Mouse (Mus musculus) retina, embryonic 14.5 days (tissue): Measurements from ENCODE around the gene Nudt12.

ENCODE experiments used
- DNase-seq: peaks from one replicate; pipeline ENCODE4 v3.0.0-alpha.2; 2015; ENCODE audit warnings: low spot score

Gene Nudt12

DNA sequence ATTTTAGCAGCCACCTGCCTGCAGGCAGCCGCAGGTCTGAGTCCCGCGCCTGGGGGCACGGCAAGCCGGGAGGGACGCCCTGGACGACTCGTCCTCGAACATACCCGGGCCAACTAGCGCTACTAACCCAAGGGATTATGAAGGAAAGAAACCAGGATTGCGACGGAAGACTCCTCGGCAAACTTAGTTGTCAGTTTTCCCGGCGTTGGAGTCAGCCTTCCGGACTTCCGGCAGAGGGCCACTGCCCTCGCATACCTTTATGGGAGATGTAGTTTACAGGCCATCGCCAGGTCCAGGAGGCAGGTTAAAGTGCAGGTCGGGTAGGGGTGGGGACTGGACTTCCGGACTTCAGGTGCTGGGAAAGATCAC, at the start of gene Nudt12:
Nudt12 (minus strand) TSS at position 282 of the 369 bp plus-strand sequence.
- DNase-seq: peak; percentile 71

DNA sequence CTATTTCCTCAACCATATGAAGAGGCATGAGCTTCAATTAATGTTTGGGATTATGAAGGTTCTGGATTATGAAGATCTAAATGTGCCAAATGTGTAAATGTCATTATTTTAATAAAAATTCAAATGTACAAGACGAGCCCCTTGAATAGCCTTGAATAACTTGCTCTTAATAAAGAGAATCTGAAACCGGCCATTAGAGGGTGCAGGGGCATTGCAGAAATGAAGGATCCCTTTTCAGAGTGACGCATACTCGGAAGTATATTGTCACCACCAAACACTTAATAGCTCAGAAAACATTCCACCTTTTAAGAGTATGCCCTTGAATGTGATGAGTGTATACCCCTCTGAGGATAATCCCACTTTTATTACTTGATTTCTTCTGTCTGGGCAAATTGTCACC, 40.1 kb upstream of the Nudt12 start:
- no peak for DNase-seq

DNA sequence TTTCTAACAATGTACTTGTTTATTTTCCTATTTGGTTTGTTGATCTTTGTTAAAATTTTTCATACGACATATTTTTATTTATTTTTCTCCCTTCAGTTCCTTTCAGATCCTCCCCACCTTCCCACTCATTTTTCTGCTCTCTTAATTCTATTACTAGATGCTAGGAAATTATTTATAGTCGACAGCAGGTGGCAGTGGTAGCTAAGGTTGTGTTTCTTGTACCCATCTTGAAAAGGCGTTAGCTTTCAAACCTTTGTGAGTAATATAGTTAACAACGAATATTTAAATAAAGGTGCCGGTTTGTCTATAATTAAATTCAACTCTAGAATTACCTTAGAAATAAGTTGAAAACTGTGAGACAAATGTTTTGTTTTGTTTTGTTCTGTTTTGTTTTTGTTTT, 26.6 kb upstream of the Nudt12 start:
- peak; percentile 58 for DNase-seq

DNA sequence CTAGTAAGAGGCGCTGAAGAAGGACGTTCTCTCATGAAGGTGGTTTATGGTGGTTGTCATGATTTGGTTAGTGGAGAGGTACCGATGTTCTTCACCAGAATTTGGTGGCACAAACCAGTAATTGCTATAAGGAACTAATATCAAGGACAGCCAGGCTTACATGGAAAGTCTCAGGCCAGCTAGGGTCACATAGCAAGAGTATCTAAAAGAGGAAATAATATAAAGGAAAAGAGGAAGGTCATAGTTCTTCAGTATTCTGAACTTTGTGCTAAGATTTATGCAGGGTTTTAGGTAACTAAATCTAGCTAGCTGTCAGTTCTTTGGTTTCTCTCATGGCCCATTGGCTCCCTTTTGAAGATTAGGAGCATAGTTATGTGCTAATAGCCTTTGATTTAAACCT, 20.3 kb upstream of the Nudt12 start:
- DNase-seq: no peak

DNA sequence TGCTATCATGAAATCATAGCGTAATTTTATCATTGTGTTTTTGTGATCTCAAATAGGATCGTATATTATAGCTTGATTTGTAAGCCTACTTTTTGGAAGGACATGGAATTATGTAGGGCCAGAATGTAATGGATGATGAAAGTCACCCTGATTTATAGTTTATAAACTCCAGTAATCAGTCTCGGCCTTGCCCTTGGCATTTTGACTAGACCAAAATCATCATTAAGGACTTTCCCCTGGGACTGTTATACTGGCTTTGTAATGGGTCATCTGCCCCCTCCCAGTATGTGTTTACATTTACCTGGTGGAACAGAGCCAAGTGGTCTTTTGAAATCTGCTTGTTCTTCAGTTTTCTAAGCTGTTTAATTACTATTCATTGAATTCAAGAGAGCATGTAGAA, 13.2 kb upstream of the Nudt12 start:
- DNase-seq: no peak

DNA sequence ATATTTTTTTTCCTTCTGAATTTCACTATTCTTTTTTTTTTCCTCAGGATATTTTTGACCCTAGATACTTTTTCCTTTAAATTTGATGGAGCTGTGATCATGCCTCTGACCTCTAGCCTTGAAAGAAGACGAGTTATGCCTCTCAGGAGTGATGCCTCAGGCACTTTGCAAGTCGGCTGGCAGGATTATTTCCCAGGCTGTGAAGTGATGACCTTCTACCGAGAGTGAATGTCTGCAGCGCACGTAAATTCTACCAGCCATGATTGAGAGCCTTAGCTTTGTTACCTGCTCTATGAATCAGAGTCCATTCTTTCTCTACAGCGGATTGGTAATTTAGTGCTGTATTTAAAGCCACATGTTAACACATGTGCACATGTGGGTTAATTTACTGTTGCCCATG, 11.3 kb upstream of the Nudt12 start:
- DNase-seq: peak; percentile 24

DNA sequence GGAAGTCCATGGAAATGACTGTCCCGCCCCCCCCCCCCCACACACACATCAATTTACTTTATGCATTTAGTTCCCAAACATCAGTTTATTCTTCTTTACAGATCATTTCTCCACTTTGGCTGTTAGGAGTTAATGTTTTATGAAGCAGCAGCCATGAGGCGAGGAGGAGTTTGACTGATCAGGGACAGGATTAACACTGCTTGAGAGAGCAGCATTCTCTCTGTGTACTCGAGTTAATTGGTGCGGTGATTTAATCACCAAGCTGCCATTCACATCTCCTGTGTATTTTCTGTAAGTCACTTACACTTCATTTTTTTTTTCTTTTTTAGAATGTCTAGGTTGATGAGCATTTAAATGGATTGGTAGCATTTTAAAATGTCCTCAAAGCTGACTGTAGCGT, 10.8 kb upstream of the Nudt12 start:
- peak; percentile 78 for DNase-seq

DNA sequence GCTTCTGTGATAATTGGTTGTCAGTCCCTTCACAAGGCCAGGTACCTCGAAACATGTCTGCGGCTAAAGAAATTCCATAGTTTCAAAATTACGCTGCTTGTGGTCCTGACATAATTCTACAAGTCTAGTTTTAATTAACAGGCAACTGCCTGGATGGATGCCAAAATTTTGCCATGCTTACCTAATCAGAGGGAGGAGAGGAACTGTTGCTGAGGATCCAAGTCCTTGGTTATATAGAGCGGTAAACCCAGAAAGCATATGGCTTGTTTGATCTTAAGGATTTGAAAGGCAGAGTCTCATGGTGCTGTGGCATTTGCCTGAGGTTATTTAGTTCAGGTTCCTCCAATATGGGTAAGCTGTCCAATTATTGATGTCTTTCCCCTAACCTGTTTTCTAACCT, 5.5 kb upstream of the Nudt12 start:
- no peak for DNase-seq

DNA sequence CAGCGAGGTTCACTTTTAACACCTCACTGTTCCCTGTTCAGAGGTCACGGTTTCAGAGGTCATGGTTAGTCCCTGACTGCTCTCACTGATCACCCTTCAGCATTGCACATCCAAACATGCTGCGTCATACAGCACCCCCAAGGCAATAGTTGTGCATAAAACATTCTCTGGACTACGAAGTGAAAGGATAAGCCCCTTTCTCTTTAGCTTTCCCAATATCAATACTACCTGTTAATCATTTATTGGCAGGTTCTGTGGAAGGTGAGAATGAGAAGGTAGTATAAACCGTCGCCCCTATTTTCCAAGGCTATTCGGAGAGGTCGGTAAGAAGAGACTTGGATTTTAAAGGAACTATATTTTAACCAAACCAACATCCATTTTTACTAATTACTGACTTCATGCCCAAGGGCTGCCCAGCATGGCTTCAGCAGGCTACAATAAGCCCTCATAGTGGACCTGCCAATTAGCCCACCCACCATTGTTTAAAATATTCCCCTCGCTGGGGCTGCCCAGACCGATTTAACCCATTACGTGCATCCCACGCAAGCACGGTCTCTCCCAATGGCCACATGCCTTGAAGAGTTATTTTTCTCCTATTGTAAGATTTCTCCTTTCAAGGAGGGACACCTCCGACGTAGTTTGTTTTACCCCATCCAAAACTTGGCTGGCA, 616 bp downstream of the Nudt12 start:
- peak; percentile 49 for DNase-seq

DNA sequence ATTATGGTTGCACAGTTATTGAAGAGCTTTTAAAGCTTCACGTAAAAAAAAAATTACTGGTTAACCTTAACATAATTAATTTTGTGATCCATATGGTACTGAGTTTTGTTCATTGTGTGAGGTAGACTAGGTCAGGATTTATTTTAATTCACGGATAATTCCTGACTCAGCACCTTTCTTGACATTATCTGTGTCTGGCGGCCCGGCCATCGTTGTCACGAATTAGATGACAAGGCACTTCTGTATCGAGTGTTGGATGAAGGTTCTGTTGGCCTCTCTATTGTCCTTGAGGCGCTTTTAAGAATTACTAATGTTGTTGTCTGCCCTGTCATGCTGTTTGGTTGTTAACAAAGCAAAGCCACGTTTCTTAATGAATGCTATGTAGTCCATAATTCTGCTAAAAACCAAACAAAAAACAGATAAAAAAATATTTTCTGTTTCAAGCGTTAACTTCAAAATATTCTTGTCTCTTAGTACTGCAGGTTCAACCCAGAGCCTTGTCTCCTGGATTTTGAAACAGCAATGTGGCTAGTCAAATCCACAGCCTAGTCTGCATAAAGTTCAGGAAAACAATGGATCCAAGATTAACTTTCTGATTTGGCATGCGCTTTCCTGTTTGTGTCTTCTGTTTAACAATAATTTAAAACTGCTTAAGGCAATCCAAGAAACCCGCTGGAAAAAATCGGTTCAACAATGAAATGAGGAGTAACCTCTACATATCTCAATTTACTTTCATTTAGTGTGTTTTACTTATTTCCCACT, 1.4 kb downstream of the Nudt12 start:
- DNase-seq: no peak

DNA sequence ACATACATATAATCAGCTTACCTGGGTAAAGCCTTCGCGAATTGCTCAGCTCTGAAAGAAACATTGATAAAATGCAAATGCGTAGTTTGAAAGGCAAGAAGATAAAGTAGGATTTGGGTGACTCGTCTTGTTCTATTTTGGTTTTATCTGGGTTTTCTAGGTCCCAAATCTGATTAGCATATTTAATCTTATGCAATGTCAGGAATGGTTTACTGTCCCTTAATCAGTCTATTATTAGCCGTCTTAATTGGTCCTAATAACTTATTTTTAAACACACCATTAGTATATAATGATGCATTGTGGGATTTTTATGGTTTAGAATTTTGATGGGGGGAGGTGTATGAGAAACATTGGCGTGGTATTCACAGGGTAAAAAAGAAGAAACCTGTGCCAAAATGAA, 21.9 kb downstream of the Nudt12 start, which contains the start of gene Pdzph1:
Pdzph1 (minus strand) TSS at position 101 of the 400 bp plus-strand sequence.
- DNase-seq: no peak

DNA sequence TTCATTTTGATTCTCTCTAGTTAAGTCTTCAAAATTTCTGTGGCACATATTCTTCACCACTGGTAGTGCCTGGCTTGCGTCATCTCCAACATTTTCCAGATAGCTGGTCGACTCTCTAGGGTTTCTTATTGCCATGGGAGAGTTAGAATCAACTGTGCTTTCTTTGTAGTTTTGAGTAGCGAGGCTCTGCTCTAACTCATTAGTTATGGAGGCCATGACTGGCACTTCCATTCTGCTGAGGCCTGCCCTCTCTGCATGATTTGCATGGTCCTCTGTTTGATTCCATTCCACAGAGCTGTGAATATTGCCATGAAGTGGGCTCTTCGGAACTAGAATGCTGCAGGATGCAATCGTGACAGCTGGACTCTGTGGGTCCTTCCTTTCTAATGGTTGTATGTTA, 39.9 kb downstream of the Nudt12 start:
- DNase-seq: no peak

DNA sequence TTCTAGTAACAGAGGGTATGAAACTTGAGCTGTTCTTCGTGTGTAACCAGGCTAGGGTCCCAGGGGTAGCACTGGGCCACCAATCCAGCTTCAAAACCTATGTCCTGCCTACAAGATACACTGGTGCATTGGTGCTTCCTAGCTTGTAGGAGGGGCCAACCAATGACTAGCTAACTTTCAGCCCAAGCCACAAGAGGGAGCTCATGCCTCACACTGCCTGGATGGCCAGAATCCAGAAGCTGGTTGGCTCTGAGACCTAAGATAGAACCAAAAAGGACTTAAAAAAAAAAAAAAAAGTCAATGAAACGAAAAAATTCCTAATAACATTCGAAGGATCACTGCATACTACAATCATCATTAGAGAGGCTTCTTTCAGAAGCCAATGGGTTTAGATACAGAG, 53.3 kb downstream of the Nudt12 start:
- peak; percentile 57 for DNase-seq

DNA sequence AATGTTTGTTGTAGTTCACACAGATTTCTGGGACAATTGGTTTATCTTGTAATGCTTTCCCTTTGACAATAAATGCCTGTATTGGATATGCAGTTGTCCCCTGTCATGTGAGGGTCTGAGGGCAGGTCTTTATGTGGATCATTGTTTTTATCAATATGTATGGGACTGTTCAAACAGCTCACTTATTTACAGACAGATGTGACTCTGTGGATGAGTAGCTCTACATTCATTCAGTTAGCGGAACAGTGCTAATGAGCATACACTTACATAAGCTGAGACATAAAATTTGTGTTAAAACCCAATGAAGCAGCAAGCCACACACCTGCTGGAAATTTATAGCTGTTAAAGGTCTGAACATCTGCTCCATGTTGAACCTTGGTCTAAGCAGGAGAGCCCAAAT, 56.1 kb downstream of the Nudt12 start:
- no peak for DNase-seq
